Mouse (Mus musculus): ENCODE measurements around the gene Top2a. TPM values are rescaled to one million over a fixed set of nuclear protein-coding genes. Genes with fewer than 3 reads are reported as not detected.
A peak's percentile ranks its signal among the peaks of the same experiment; 100 is the strongest.

Top2a gene
- polyA plus RNA-seq, 1 experiment, result 59.2 TPM

DNA sequence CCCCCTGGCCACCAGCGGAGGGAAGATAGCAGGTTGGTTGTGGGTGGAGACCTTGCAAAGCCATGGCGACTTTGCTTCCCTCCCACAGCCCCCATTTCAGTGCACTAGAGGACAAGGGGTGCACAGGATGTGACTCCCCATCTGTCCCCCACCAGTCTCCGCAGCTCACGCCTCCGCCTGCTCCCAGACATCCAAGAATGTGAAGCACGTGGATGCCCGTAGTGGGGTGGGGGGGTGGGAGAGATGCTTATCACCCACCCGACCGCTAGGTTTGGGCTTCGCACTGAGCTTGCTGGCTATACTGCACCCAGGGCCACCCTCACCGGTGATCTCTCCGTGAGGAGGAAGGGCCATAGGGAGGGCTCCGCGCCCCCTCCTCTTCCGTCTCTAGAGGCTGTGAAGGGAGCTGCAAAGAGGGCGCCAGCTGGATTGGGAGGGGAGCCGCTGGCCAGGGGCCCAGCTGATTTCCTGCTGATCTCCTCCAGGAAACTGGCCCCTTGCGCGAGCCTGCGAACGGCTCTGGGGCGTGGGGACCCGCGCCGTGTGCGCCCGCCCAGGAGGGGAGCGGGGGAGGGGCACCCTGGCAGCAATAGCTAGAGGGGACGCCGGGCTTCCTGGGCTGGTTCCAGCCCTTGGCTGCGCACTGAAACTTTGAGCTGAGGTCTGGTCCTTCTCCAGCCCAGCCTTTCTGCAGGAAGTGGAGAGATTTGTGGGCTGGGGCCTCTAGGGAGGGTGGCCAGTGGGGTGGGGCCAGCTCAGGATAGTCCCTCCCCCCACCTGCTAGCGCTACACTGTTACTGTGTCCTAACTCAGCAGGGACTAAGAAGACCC lies 60.6 kb downstream of the Top2a start:
- DNase-seq, result peak; percentile 79
- TF ChIP-seq CTCF (IDR thresholded peaks at IDR 0.05; ENCODE audit: borderline replicate concordance, control insufficient read depth, extremely low read depth, insufficient read depth, low read length, poor library complexity) (0 out of 2 replicates have a peak, but pooled peaks have one; percentile 34), POLR2A (IDR thresholded peaks at IDR 0.05; ENCODE audit: control insufficient read depth, extremely low read depth, insufficient read depth, low read length, poor library complexity) (0 out of 2 replicates have a peak, but pooled peaks have one; percentile 35)
- H3K27me3 ChIP-seq (ENCODE audit: control insufficient read depth, insufficient read depth, low read length), result no peaks in the 10 kb centered on the region
- H3K4me3 ChIP-seq (ENCODE audit: control insufficient read depth, insufficient read depth, low read length), result peak overlapping the region; percentile 61
- H3K27ac ChIP-seq (ENCODE audit: control insufficient read depth, insufficient read depth, low read length), result peak overlapping the region; percentile 93
- peaks cover 72% of the 10 kb centered on the region for H3K4me1 ChIP-seq (replicated peaks; ENCODE audit: control insufficient read depth, insufficient read depth, low read length)
- H3K36me3 ChIP-seq (ENCODE audit: control insufficient read depth, insufficient read depth, low read length), result peaks cover 4% of the 10 kb centered on the region; the same call in 1 of the 2 replicates
- WGBS, result 1% methylated on average over 32 of the region's 32 CpGs

DNA sequence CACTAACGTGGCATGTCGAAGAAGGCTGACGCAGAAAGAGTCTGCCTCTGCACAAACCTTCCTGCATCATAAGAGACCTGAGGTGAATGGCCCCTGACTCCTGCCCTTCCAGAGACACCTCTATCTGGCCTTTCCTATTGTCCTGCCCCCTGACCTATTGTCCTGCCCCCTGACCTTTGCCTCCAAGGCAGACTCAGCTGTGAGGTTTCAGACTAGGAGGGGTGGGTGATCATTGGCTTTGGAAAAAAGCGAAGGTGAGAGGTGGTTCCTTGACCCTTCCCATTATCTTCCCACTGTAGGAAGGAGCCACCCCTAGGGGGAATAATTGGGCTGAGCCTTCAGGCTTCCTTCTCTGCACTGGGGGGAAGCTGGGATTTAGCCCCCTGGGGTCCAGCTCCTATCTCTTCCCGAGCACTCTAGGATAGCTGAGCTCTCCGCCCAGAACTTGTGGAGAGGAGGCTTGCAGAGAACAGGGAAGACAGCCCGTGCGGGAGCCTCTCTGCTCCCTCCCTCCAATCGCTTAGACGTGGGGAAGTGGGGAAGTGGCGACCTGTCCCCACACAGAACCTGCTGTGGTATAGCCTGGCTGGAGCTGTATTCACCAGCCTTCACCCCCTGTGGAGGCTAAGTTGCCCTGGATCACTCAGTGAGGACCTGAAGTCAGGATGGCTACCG lies 61.4 kb downstream of the Top2a start:
- H3K4me3 ChIP-seq (ENCODE audit: control insufficient read depth, insufficient read depth, low read length), result peak overlapping the region; percentile 61
- no peak for TF ChIP-seq POLR2A (IDR thresholded peaks at IDR 0.05; ENCODE audit: control insufficient read depth, extremely low read depth, insufficient read depth, low read length, poor library complexity)
- no peak for TF ChIP-seq CTCF (IDR thresholded peaks at IDR 0.05; ENCODE audit: borderline replicate concordance, control insufficient read depth, extremely low read depth, insufficient read depth, low read length, poor library complexity)
- H3K27me3 ChIP-seq (ENCODE audit: control insufficient read depth, insufficient read depth, low read length), result no peaks in the 10 kb centered on the region
- H3K4me1 ChIP-seq (replicated peaks; ENCODE audit: control insufficient read depth, insufficient read depth, low read length), result peaks cover 66% of the 10 kb centered on the region
- peaks cover 2% of the 10 kb centered on the region; the same call in 1 of the 2 replicates for H3K36me3 ChIP-seq (ENCODE audit: control insufficient read depth, insufficient read depth, low read length)
- no peak for DNase-seq
- peak overlapping the region; percentile 93 for H3K27ac ChIP-seq (ENCODE audit: control insufficient read depth, insufficient read depth, low read length)
- WGBS, result 53% methylated on average over 12 of the region's 12 CpGs

DNA sequence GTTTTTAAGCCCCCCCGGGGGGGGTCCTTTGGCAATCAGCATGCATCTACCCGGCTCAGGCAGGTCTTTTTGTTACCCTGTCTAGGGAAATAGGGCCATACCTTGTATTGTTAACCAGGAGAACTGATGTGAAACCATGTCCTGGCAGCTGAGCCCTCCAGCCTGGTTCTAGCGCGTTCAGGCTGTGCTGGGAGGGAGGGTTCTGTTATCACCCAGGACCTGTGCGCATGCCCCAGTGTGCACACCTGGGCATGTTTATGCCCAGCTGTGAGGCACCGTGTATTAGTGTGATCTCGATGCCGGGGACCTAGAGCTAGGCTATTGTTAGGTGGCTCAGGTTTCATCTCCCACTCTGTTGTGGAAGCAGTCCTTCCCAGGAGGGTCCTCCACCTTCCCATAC lies 62.2 kb downstream of the Top2a start:
- Histone ChIP-seq H3K4me3 (ENCODE audit: control insufficient read depth, insufficient read depth, low read length) (peak overlapping the region; percentile 82), H3K27me3 (ENCODE audit: control insufficient read depth, insufficient read depth, low read length) (no peaks in the 10 kb centered on the region), H3K27ac (ENCODE audit: control insufficient read depth, insufficient read depth, low read length) (peak overlapping the region; percentile 52; the same call in 1 of the 2 replicates), H3K4me1 (replicated peaks; ENCODE audit: control insufficient read depth, insufficient read depth, low read length) (peaks cover 61% of the 10 kb centered on the region), H3K36me3 (ENCODE audit: control insufficient read depth, insufficient read depth, low read length) (no peaks in the 10 kb centered on the region)
- WGBS, result 21% methylated on average over 8 of the region's 8 CpGs
- TF ChIP-seq POLR2A (IDR thresholded peaks at IDR 0.05; ENCODE audit: control insufficient read depth, extremely low read depth, insufficient read depth, low read length, poor library complexity) (no peak), CTCF (IDR thresholded peaks at IDR 0.05; ENCODE audit: borderline replicate concordance, control insufficient read depth, extremely low read depth, insufficient read depth, low read length, poor library complexity) (no peak)
- peak; percentile 45 for DNase-seq

DNA sequence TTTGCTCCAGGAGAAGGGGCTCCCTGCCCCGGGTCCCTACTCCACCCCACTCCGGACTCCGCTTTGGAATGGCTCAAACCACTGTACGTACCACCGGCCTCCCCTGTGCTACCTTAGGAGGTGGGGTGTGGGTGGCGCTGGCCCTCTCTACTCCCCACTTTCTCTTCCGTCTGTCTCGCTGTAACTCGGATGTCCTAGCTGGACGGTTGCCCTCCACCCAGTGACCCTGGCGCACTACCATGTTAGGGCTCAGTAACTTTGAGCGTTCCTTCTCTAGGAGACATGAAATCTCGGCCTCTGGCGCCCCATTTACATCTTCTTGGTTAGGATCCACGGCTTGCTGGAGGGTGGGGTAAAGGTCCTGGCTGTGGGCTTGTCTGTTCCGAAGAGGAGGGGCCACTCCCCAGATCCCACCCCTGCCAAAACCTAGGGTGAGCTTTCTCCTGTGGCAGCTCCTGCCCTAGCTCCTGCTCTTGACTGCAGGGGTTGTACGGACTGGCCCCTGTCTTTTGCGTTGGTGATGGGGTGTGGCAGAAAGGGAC lies 62.9 kb downstream of the Top2a start:
- Histone ChIP-seq H3K27ac (ENCODE audit: control insufficient read depth, insufficient read depth, low read length) (peak overlapping the region; percentile 44; the same call in 1 of the 2 replicates), H3K36me3 (ENCODE audit: control insufficient read depth, insufficient read depth, low read length) (no peaks in the 10 kb centered on the region), H3K4me1 (replicated peaks; ENCODE audit: control insufficient read depth, insufficient read depth, low read length) (peaks cover 54% of the 10 kb centered on the region), H3K4me3 (ENCODE audit: control insufficient read depth, insufficient read depth, low read length) (peak overlapping the region; percentile 82), H3K27me3 (ENCODE audit: control insufficient read depth, insufficient read depth, low read length) (no peaks in the 10 kb centered on the region)
- WGBS, result 49% methylated on average over 18 of the region's 18 CpGs
- TF ChIP-seq CTCF (IDR thresholded peaks at IDR 0.05; ENCODE audit: borderline replicate concordance, control insufficient read depth, extremely low read depth, insufficient read depth, low read length, poor library complexity) (no peak), POLR2A (IDR thresholded peaks at IDR 0.05; ENCODE audit: control insufficient read depth, extremely low read depth, insufficient read depth, low read length, poor library complexity) (no peak)
- peak; percentile 25 for DNase-seq

DNA sequence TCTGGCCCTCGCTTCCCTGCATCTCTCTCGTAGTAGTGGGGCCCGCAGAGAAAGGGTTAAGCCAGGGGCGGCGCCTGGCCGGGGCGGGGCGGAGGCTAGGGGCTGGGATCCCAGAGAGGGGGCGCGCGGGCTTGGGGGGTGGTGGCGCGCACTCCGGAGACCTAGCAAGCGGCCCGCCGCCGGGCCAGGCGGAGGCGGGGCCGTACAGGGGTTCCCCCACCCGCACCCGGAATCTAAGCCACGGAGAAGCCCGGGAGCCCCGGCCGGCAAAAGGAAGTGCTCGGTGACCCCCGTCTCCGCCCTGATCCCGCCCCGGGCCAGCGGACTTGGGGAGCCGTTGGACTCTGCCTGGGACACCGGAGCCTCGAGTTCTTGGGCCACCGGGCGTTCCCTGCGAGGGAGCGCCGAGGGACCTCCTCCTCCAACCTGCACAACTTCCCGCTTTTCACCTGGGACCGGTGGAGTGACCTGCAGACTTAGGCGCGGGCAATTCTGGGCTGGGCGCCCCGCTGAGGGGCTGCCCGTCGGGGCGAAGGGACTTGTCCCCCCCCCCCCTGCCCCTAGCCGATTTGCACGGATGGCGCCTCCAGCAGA lies 63.6 kb downstream of the Top2a start:
- TF ChIP-seq CTCF (IDR thresholded peaks at IDR 0.05; ENCODE audit: borderline replicate concordance, control insufficient read depth, extremely low read depth, insufficient read depth, low read length, poor library complexity), result no peak
- no peak for TF ChIP-seq POLR2A (IDR thresholded peaks at IDR 0.05; ENCODE audit: control insufficient read depth, extremely low read depth, insufficient read depth, low read length, poor library complexity)
- Histone ChIP-seq H3K4me3 (ENCODE audit: control insufficient read depth, insufficient read depth, low read length) (peak overlapping the region; percentile 82), H3K4me1 (replicated peaks; ENCODE audit: control insufficient read depth, insufficient read depth, low read length) (peaks cover 54% of the 10 kb centered on the region), H3K27me3 (ENCODE audit: control insufficient read depth, insufficient read depth, low read length) (no peaks in the 10 kb centered on the region), H3K27ac (ENCODE audit: control insufficient read depth, insufficient read depth, low read length) (peak overlapping the region; percentile 53; the same call in 1 of the 2 replicates), H3K36me3 (ENCODE audit: control insufficient read depth, insufficient read depth, low read length) (no peaks in the 10 kb centered on the region)
- WGBS, result 1% methylated on average over 53 of the region's 53 CpGs
- DNase-seq, result peak; percentile 85
